Mouse (Mus musculus) small intestine, adult 2 months (tissue): ENCODE results near the gene Sufu.

Experiments
- CTCF ChIP-seq: fragments of 200-500 bp; IDR thresholded peaks from 2 replicates; pipeline ENCODE4 v1.5.1; 2012; ENCODE audit warnings: low read depth, mild to moderate bottlenecking, control low read depth, inconsistent platforms, low read length, moderate library complexity, mixed read lengths; ENCODE audit not compliant: insufficient replicate concordance, insufficient read length; ENCODE audit errors: extremely low read depth
- POLR2A ChIP-seq: fragments of 200-500 bp; IDR thresholded peaks from 2 replicates; pipeline ENCODE4 v1.6.1; 2012; ENCODE audit warnings: low read depth, mild to moderate bottlenecking, control low read depth, inconsistent platforms, low read length, moderate library complexity

GRCm38 (mm10) chr19:46463446-46463845, 66.8 kb downstream of the Sufu start:
- TF ChIP-seq POLR2A, result no peak
- no peak for TF ChIP-seq CTCF
